Mouse (Mus musculus): ENCODE measurements at regions not wholly inside any gene's neighbourhood (a gene's known extent, or its start where the extent isn't known, plus 50 kb on each side); places are given as distances from the start of the nearest gene placed in this dataset.

GRCm38 (mm10) chr13:26404707-26405106, 365.3 kb downstream of the Hdgfl1 start:
- DNase-seq (ENCODE audit: low read depth, low spot score): no peak
- Histone ChIP-seq H3K27ac (ENCODE audit: control insufficient read depth, low read depth, low read length) (no peak overlapping the region), H3K36me3 (ENCODE audit: control insufficient read depth in 1 of 2, insufficient read depth in 2 of 2, low read length in 2 of 2) (no peaks in the 10 kb centered on the region), H3K9ac (ENCODE audit: control insufficient read depth, low read depth, low read length, poor library complexity, severe bottlenecking) (no peak overlapping the region), H3K4me3 (ENCODE audit: control insufficient read depth in 1 of 2, insufficient read depth in 1 of 2, low read depth in 2 of 2, low read length in 2 of 2) (no peak overlapping the region), H3K4me1 (ENCODE audit: control insufficient read depth in 1 of 2, insufficient read depth in 2 of 2, low read length in 2 of 2) (no peaks in the 10 kb centered on the region), H3K79me2 (ENCODE audit: control insufficient read depth, insufficient read depth, low read length, poor library complexity) (no peaks in the 10 kb centered on the region), H3K9me3 (replicated peaks; ENCODE audit: insufficient read depth, low read length) (no peaks in the 10 kb centered on the region), H3K27me3 (ENCODE audit: control insufficient read depth in 1 of 2, insufficient read depth in 2 of 2, low read length in 2 of 2) (no peaks in the 10 kb centered on the region)
- TF ChIP-seq ZMIZ1 (IDR thresholded peaks at IDR 0.05; ENCODE audit: low read depth, low read length): no peak
- no peak for TF ChIP-seq USF2 (IDR thresholded peaks at IDR 0.05; ENCODE audit: borderline replicate concordance in 1 of 2, insufficient read depth in 1 of 2, low read depth in 1 of 2, low read length in 2 of 2)
- no peak for TF ChIP-seq ZC3H11A (IDR thresholded peaks at IDR 0.05; ENCODE audit: low read depth, low read length)
- TF ChIP-seq ZKSCAN1 (IDR thresholded peaks at IDR 0.05; ENCODE audit: low read depth, low read length): no peak
- no peak for TF ChIP-seq KAT2A (conservative IDR thresholded peaks at IDR 0.05; ENCODE audit: low read depth, low read length)
- TF ChIP-seq MYC (IDR thresholded peaks at IDR 0.05; ENCODE audit: low read depth, low read length): no peak

- DNase-seq (ENCODE audit: low read depth, low spot score): no peak
- Histone ChIP-seq H3K4me1 (ENCODE audit: control insufficient read depth in 1 of 2, insufficient read depth in 2 of 2, low read length in 2 of 2) (no peaks in the 10 kb centered on the region), H3K9me3 (replicated peaks; ENCODE audit: insufficient read depth, low read length) (no peaks in the 10 kb centered on the region), H3K27me3 (ENCODE audit: control insufficient read depth in 1 of 2, insufficient read depth in 2 of 2, low read length in 2 of 2) (no peaks in the 10 kb centered on the region), H3K9ac (ENCODE audit: control insufficient read depth, low read depth, low read length, poor library complexity, severe bottlenecking) (no peak overlapping the region), H3K27ac (ENCODE audit: control insufficient read depth, low read depth, low read length) (no peak overlapping the region), H3K79me2 (ENCODE audit: control insufficient read depth, insufficient read depth, low read length, poor library complexity) (no peaks in the 10 kb centered on the region), H3K36me3 (ENCODE audit: control insufficient read depth in 1 of 2, insufficient read depth in 2 of 2, low read length in 2 of 2) (no peaks in the 10 kb centered on the region), H3K4me3 (ENCODE audit: control insufficient read depth in 1 of 2, insufficient read depth in 1 of 2, low read depth in 2 of 2, low read length in 2 of 2) (no peak overlapping the region)
- TF ChIP-seq MAZ (IDR thresholded peaks at IDR 0.05; ENCODE audit: low read depth, low read length) (no peak), CHD2 (IDR thresholded peaks at IDR 0.05; ENCODE audit: low read length) (no peak), TCF12 (IDR thresholded peaks at IDR 0.05; ENCODE audit: low read depth, low read length) (no peak), KAT2A (conservative IDR thresholded peaks at IDR 0.05; ENCODE audit: low read depth, low read length) (no peak), MYC (IDR thresholded peaks at IDR 0.05; ENCODE audit: low read depth, low read length) (no peak), ZC3H11A (IDR thresholded peaks at IDR 0.05; ENCODE audit: low read depth, low read length) (no peak), POLR2A (IDR thresholded peaks at IDR 0.05; ENCODE audit: control insufficient read depth in 1 of 2, insufficient read depth in 1 of 2, low read depth in 1 of 2, low read length in 2 of 2, poor library complexity in 1 of 2) (no peak), MYB (IDR thresholded peaks at IDR 0.05; ENCODE audit: low read depth, low read length) (no peak)
Measured at GRCm38 (mm10) chr13:26387861-26388621, 381.9 kb downstream of the Hdgfl1 start.

GRCm38 (mm10) chr13:26382631-26383030, 387.3 kb downstream of the Hdgfl1 start:
- no peak overlapping the region for H3K9ac ChIP-seq (ENCODE audit: control insufficient read depth, low read depth, low read length, poor library complexity, severe bottlenecking)
- no peaks in the 10 kb centered on the region for H3K36me3 ChIP-seq (ENCODE audit: control insufficient read depth in 1 of 2, insufficient read depth in 2 of 2, low read length in 2 of 2)
- H3K79me2 ChIP-seq (ENCODE audit: control insufficient read depth, insufficient read depth, low read length, poor library complexity): no peaks in the 10 kb centered on the region
- no peak overlapping the region for H3K27ac ChIP-seq (ENCODE audit: control insufficient read depth, low read depth, low read length)
- H3K4me1 ChIP-seq (ENCODE audit: control insufficient read depth in 1 of 2, insufficient read depth in 2 of 2, low read length in 2 of 2): no peaks in the 10 kb centered on the region
- TF ChIP-seq BHLHE40 (IDR thresholded peaks at IDR 0.05; ENCODE audit: borderline replicate concordance, low read depth, low read length) (no peak), ZKSCAN1 (IDR thresholded peaks at IDR 0.05; ENCODE audit: low read depth, low read length) (no peak), SIN3A (IDR thresholded peaks at IDR 0.05; ENCODE audit: low read length) (no peak), MAFK (IDR thresholded peaks at IDR 0.05; ENCODE audit: borderline replicate concordance, low read depth, low read length) (no peak), ELF1 (IDR thresholded peaks at IDR 0.05; ENCODE audit: low read depth, low read length) (no peak), TCF12 (IDR thresholded peaks at IDR 0.05; ENCODE audit: low read depth, low read length) (no peak), POLR2AphosphoS2 (IDR thresholded peaks at IDR 0.05; ENCODE audit: low read length) (no peak), GABPA (IDR thresholded peaks at IDR 0.05; ENCODE audit: low read depth, low read length) (no peak), GATA1 (IDR thresholded peaks at IDR 0.05; ENCODE audit: low read depth, low read length) (no peak), UBTF (IDR thresholded peaks at IDR 0.05; ENCODE audit: borderline replicate concordance, insufficient read depth, low read depth, low read length) (no peak), HCFC1 (IDR thresholded peaks at IDR 0.05; ENCODE audit: low read depth, low read length) (no peak), USF2 (IDR thresholded peaks at IDR 0.05; ENCODE audit: borderline replicate concordance in 1 of 2, insufficient read depth in 1 of 2, low read depth in 1 of 2, low read length in 2 of 2) (no peak), RAD21 (IDR thresholded peaks at IDR 0.05; ENCODE audit: low read depth, low read length) (no peak), MAX (IDR thresholded peaks at IDR 0.05; ENCODE audit: low read length) (no peak)
- H3K9me3 ChIP-seq (replicated peaks; ENCODE audit: insufficient read depth, low read length): no peaks in the 10 kb centered on the region
- DNase-seq (ENCODE audit: low read depth, low spot score): no peak
- no peak overlapping the region for H3K4me3 ChIP-seq (ENCODE audit: control insufficient read depth in 1 of 2, insufficient read depth in 1 of 2, low read depth in 2 of 2, low read length in 2 of 2)
- H3K27me3 ChIP-seq (ENCODE audit: control insufficient read depth in 1 of 2, insufficient read depth in 2 of 2, low read length in 2 of 2): no peaks in the 10 kb centered on the region

All from MEL (cell line).